Mouse (Mus musculus) heart, postnatal 4 days (tissue): ENCODE measurements around the gene Cpne7. TPM values are rescaled to one million over a fixed set of nuclear protein-coding genes. Genes with fewer than 3 reads are reported as not detected.
A peak's percentile ranks its signal among the peaks of the same experiment; 100 is the strongest.

Experiments used
- DNase-seq: peaks from one replicate; pipeline ENCODE4 v3.0.0; 2021
- total RNA-seq, 2 experiments: library from RNA; stranded (reverse); gene quantifications; 2 replicates each; pipeline ENCODE4 v1.2.3; 2021

Gene Cpne7
- total RNA-seq: under 1 TPM; 0.14 to 0.16 TPM

- DNase-seq: no peak
Measured at GRCm38 (mm10) chr8:123117127-123117731, at the start of gene Cpne7. TSS of gene Cpne7 (plus strand) at chr8:123117374.

GRCm38 (mm10) chr8:123071176-123071575, 46.0 kb upstream of the Cpne7 start:
- peak; percentile 74 for DNase-seq

- DNase-seq: no peak
Measured at GRCm38 (mm10) chr8:123077213-123077612, 40.0 kb upstream of the Cpne7 start.

- no peak for DNase-seq
Measured at GRCm38 (mm10) chr8:123082993-123083392, 34.2 kb upstream of the Cpne7 start.

GRCm38 (mm10) chr8:123083610-123084009, 33.6 kb upstream of the Cpne7 start:
- DNase-seq: no peak

GRCm38 (mm10) chr8:123087289-123087688, 29.9 kb upstream of the Cpne7 start:
- no peak for DNase-seq

- DNase-seq: no peak
Measured at GRCm38 (mm10) chr8:123097216-123097615, 20.0 kb upstream of the Cpne7 start.

- no peak for DNase-seq
Measured at GRCm38 (mm10) chr8:123097786-123098584, 19.2 kb upstream of the Cpne7 start.

GRCm38 (mm10) chr8:123100288-123100687, 16.9 kb upstream of the Cpne7 start:
- no peak for DNase-seq

- no peak for DNase-seq
Measured at GRCm38 (mm10) chr8:123101244-123101643, 15.9 kb upstream of the Cpne7 start.

- peak; percentile 98 for DNase-seq
Measured at GRCm38 (mm10) chr8:123101735-123102685, 15.2 kb upstream of the Cpne7 start, which contains the start of gene Rpl13. TSS of gene Rpl13 (plus strand) at chr8:123102350.

- peak; percentile 24 for DNase-seq
Measured at GRCm38 (mm10) chr8:123102855-123103254, 14.3 kb upstream of the Cpne7 start.

- no peak for DNase-seq
Measured at GRCm38 (mm10) chr8:123103285-123103684, 13.9 kb upstream of the Cpne7 start.

GRCm38 (mm10) chr8:123104046-123104767, 13.0 kb upstream of the Cpne7 start:
- no peak for DNase-seq

- DNase-seq: no peak
Measured at GRCm38 (mm10) chr8:123105553-123106326, 11.4 kb upstream of the Cpne7 start.

GRCm38 (mm10) chr8:123106531-123106930, 10.6 kb upstream of the Cpne7 start:
- peak; percentile 54 for DNase-seq

- no peak for DNase-seq
Measured at GRCm38 (mm10) chr8:123108010-123108409, 9.2 kb upstream of the Cpne7 start.

- DNase-seq: no peak
Measured at GRCm38 (mm10) chr8:123108953-123109352, 8.2 kb upstream of the Cpne7 start.

- DNase-seq: peak; percentile 69
Measured at GRCm38 (mm10) chr8:123110649-123111048, 6.5 kb upstream of the Cpne7 start.

GRCm38 (mm10) chr8:123112892-123113291, 4.3 kb upstream of the Cpne7 start:
- DNase-seq: no peak

- DNase-seq: no peak
Measured at GRCm38 (mm10) chr8:123113908-123114469, 3.2 kb upstream of the Cpne7 start.
